Mouse (Mus musculus) small intestine, adult 2 months (tissue): ENCODE results near the gene Cd22. TPM values are rescaled to one million over a fixed set of nuclear protein-coding genes. Genes with fewer than 3 reads are reported as not detected.
A peak's percentile ranks its signal among the peaks of the same experiment; 100 is the strongest.

ENCODE experiments used
- H3K27ac ChIP-seq: fragments of 200-500 bp; 2 replicates; pipeline ENCODE4 v1.5.1; 2012; ENCODE audit warnings: low read depth, low read length, control low read depth, inconsistent platforms; ENCODE audit not compliant: insufficient read depth
- H3K27me3 ChIP-seq: fragments of 200-500 bp; 2 replicates; pipeline ENCODE4 v1.6.1; 2012; ENCODE audit warnings: mild to moderate bottlenecking, moderate library complexity, low read length, inconsistent platforms; ENCODE audit not compliant: control insufficient read depth, insufficient read depth
- H3K36me3 ChIP-seq: fragments of 200-500 bp; 2 replicates; pipeline ENCODE4 v1.6.1; 2012; ENCODE audit warnings: mild to moderate bottlenecking, low read length, control low read depth, inconsistent platforms; ENCODE audit not compliant: control insufficient read depth, insufficient read depth
- H3K4me1 ChIP-seq: fragments of 200-500 bp; 2 replicates; pipeline ENCODE4 v1.6.1; 2012; ENCODE audit warnings: low read length, inconsistent platforms, mixed read lengths; ENCODE audit not compliant: control insufficient read depth, insufficient read depth, insufficient read length
- H3K4me3 ChIP-seq: fragments of 200-500 bp; 2 replicates; pipeline ENCODE4 v1.5.1; 2012; ENCODE audit warnings: low read depth, mild to moderate bottlenecking, control low read depth, inconsistent platforms, low read length, moderate library complexity
- CTCF ChIP-seq: fragments of 200-500 bp; IDR thresholded peaks from 2 replicates; pipeline ENCODE4 v1.5.1; 2012; ENCODE audit warnings: low read depth, mild to moderate bottlenecking, control low read depth, inconsistent platforms, low read length, moderate library complexity, mixed read lengths; ENCODE audit not compliant: insufficient replicate concordance, insufficient read length; ENCODE audit errors: extremely low read depth
- POLR2A ChIP-seq: fragments of 200-500 bp; IDR thresholded peaks from 2 replicates; pipeline ENCODE4 v1.6.1; 2012; ENCODE audit warnings: low read depth, mild to moderate bottlenecking, control low read depth, inconsistent platforms, low read length, moderate library complexity
- WGBS: fragments of 180-500 bp; shearing (Covaris S2); methylation state at CpG from one replicate; pipeline ENCODE4 v1.1.7; 2018; 5-methylcytosine and 5-hydroxymethylcytosine counted together
- polyA plus RNA-seq: library from polyadenylated mRNA; depleted of rRNA; stranded (reverse); fragments of >200 nt; gene quantifications from 2 replicates; pipeline ENCODE4 v1.2.3, GENCODE M21; 2012

Gene Cd22
- polyA plus RNA-seq, 1 experiment: 9.2 TPM

- Histone ChIP-seq H3K4me1 (peaks cover 2% of the 10 kb centered on the region; the same call in 1 of the 2 replicates), H3K27me3 (no peaks in the 10 kb centered on the region), H3K27ac (no peak overlapping the region), H3K4me3 (no peak overlapping the region), H3K36me3 (no peaks in the 10 kb centered on the region)
- no peak for TF ChIP-seq CTCF
- TF ChIP-seq POLR2A: no peak
- 84% methylated on average over 6 of the region's 6 CpGs for WGBS
Observed at GRCm38 (mm10) chr7:30847934-30848333, 32.2 kb downstream of the Cd22 start.

GRCm38 (mm10) chr7:30847386-30847785 is 32.8 kb downstream of the Cd22 start:
- no peak overlapping the region for H3K27ac ChIP-seq
- WGBS: 44% methylated on average over 5 of the region's 5 CpGs

DNA sequence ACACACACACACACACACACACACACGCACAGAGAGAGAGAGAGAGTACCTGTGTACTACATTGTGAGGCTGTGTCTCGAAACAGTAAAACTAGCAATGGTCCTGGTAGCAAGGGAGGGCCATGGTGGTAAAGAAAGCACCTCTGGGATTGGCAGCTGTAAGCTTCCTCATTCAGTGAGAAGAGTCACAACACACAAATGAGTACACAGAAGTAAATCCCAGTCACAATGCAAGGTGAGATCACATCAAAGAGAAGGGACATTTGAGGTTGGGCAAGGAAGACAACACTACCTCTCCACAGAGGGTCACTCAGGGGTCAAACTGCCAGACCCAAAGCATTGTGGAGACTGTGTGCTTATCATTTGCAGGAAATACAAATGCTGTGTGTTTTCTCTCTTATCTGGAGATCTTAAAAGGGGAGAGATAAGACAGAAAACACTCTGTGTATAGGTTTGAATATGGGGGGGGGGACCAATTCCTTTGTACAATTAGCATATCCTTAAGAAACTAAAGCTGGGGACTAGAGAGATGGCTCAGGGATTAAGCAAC is 33.6 kb downstream of the Cd22 start:
- no peak overlapping the region for H3K27ac ChIP-seq
- no peak for TF ChIP-seq CTCF
- no peak for TF ChIP-seq POLR2A

More at GRCm38 (mm10) chr7:30847386-30847785, 32.8 kb downstream of the Cd22 start:
- Histone ChIP-seq H3K4me3 (no peak overlapping the region), H3K27me3 (no peaks in the 10 kb centered on the region), H3K4me1 (peaks cover 2% of the 10 kb centered on the region; the same call in 1 of the 2 replicates), H3K36me3 (no peaks in the 10 kb centered on the region)
- TF ChIP-seq POLR2A: no peak
- no peak for TF ChIP-seq CTCF

GRCm38 (mm10) chr7:30844676-30845297 is 35.4 kb downstream of the Cd22 start:
- WGBS: 55% methylated on average over 7 of the region's 7 CpGs
- Histone ChIP-seq H3K4me3 (no peak overlapping the region), H3K27me3 (no peaks in the 10 kb centered on the region), H3K4me1 (peaks cover 21% of the 10 kb centered on the region), H3K27ac (no peak overlapping the region), H3K36me3 (no peaks in the 10 kb centered on the region)
- TF ChIP-seq CTCF (no peak), POLR2A (no peak)

More for the DNA sequence above, 33.6 kb downstream of the Cd22 start:
- H3K4me3 ChIP-seq: no peak overlapping the region
- H3K36me3 ChIP-seq: no peaks in the 10 kb centered on the region
- no peaks in the 10 kb centered on the region for H3K27me3 ChIP-seq
- H3K4me1 ChIP-seq: peaks cover 6% of the 10 kb centered on the region
- 53% methylated on average over 2 of the region's 2 CpGs for WGBS

- 73% methylated on average over 5 of the region's 5 CpGs for WGBS
Observed at GRCm38 (mm10) chr7:30842092-30842491, 38.0 kb downstream of the Cd22 start.

DNA sequence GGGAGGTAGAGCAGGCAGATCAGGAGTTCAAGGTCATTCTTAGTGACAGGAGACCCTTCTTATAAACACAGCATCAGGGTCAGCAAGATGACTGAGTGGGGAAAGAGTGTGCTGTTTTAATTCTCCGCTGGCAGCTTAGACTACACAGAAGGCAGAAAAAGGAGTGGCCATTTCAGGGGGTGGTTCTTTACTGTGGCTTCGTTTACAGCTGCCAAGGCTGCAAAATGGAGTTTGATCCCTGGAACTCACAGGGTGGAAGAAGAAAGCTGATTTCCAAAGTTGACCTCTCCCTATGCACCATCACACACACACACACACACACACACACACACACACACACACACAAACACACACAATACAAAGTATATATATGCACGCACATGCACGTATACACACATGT is 38.8 kb downstream of the Cd22 start:
- TF ChIP-seq CTCF: no peak
- no peak for TF ChIP-seq POLR2A
- Histone ChIP-seq H3K27ac (0 out of 2 replicates have a peak overlapping the region, but pooled peaks have one; percentile 20), H3K27me3 (no peaks in the 10 kb centered on the region), H3K4me1 (peaks cover 21% of the 10 kb centered on the region), H3K36me3 (no peaks in the 10 kb centered on the region), H3K4me3 (no peak overlapping the region)
- WGBS: 26% methylated on average over 4 of the region's 4 CpGs

More at GRCm38 (mm10) chr7:30842092-30842491, 38.0 kb downstream of the Cd22 start:
- Histone ChIP-seq H3K36me3 (no peaks in the 10 kb centered on the region), H3K27ac (no peak overlapping the region; the same call in 1 of the 2 replicates), H3K4me3 (no peak overlapping the region), H3K27me3 (no peaks in the 10 kb centered on the region), H3K4me1 (peaks cover 21% of the 10 kb centered on the region)
- no peak for TF ChIP-seq POLR2A
- TF ChIP-seq CTCF: no peak

DNA sequence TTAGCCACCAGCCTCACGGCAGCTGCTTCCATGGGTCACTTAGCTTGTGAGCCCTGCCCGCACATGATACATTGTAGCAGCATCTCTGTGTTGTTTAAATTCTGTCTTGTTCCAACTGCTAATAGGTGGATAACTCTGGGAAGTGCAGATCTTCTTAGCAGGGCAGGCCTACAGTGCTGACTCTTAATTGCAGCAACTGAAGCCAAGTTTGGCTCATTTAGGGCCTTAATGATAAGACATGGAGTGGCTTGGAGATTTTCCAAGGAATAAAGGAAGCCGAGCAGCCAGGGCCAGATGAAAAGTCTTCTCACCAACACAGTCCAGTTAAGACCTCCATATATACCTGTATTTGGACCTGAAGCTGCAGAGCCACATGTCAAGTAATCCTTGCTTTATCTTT is 39.8 kb downstream of the Cd22 start:
- Histone ChIP-seq H3K4me3 (no peak overlapping the region), H3K36me3 (no peaks in the 10 kb centered on the region), H3K27ac (no peak overlapping the region), H3K27me3 (no peaks in the 10 kb centered on the region), H3K4me1 (peaks cover 19% of the 10 kb centered on the region)
- 13% methylated on average over 3 of the region's 3 CpGs for WGBS
- no peak for TF ChIP-seq CTCF
- no peak for TF ChIP-seq POLR2A
